Mouse (Mus musculus): Measurements from ENCODE around the gene Hhat. TPM values are rescaled to one million over a fixed set of nuclear protein-coding genes. Genes with fewer than 3 reads are reported as not detected.

Hhat gene
- polyA plus RNA-seq, 1 experiment: 3.1 TPM

DNA sequence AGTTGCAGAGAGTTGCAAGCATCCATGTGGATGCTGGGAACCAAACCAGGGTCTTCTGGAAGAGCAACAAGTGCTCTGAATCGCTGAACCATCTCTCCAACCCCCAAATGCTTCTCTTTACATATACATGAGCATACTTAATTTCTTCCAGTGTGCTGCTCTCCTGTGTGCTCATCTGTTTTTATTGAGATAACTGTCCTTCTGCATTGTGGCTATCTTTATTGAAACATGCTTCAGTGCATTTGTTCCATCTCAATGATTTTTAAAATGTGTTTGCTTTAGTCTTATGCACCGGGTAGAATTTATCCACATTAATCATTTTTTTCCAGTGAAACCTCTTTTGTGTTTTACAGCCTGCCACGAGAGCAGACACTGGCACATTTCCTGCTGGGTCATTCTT lies 177.5 kb downstream of the Hhat start:
- no peaks in the 10 kb centered on the region for H3K4me1 ChIP-seq (ENCODE audit: control insufficient read depth, insufficient read depth, low read length)
- H3K9ac ChIP-seq (ENCODE audit: low read depth, poor library complexity, severe bottlenecking): no peak overlapping the region
- no peaks in the 10 kb centered on the region for H3K36me3 ChIP-seq (ENCODE audit: control insufficient read depth, insufficient read depth, low read length, poor library complexity, severe bottlenecking)
- H3K9me3 ChIP-seq (replicated peaks; ENCODE audit: control insufficient read depth, insufficient read depth, low read length, poor library complexity, severe bottlenecking): no peaks in the 10 kb centered on the region
- TF ChIP-seq EP300 (IDR thresholded peaks at IDR 0.05; ENCODE audit: insufficient read depth, low read depth, low read length): no peak
- TF ChIP-seq POLR2A (IDR thresholded peaks at IDR 0.05; ENCODE audit: insufficient read depth, low read length): no peak
- no peak for TF ChIP-seq CTCF (IDR thresholded peaks at IDR 0.05; ENCODE audit: low read depth, low read length)
- H3K27ac ChIP-seq (ENCODE audit: insufficient read depth, low read length): no peak overlapping the region
- H3K4me3 ChIP-seq (ENCODE audit: low read depth, low read length): no peak overlapping the region
- no peaks in the 10 kb centered on the region for H3K27me3 ChIP-seq (ENCODE audit: control insufficient read depth, insufficient read depth, low read length, poor library complexity, severe bottlenecking)

DNA sequence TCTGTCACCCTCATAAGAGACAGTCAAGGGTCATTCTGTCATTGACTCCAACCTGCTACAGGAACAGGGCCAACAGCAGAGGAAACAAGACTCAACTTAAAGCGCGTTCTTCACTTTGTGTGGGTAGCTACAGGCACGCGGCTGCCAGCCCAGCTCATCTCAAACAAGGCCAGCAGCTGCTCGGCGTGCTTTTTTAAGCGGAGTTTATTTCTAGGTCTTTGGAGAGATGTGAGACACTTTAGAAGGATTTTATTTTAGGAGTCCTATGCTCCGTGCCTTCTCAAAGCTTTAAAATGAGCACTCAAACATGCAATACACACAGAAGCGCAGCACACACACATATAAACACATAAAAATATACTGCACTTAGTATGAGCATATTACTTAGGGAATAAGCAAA lies 183.6 kb downstream of the Hhat start:
- Histone ChIP-seq H3K9me3 (replicated peaks; ENCODE audit: control insufficient read depth, insufficient read depth, low read length, poor library complexity, severe bottlenecking) (no peaks in the 10 kb centered on the region), H3K27me3 (ENCODE audit: control insufficient read depth, insufficient read depth, low read length, poor library complexity, severe bottlenecking) (no peaks in the 10 kb centered on the region), H3K4me1 (ENCODE audit: control insufficient read depth, insufficient read depth, low read length) (no peaks in the 10 kb centered on the region), H3K36me3 (ENCODE audit: control insufficient read depth, insufficient read depth, low read length, poor library complexity, severe bottlenecking) (no peaks in the 10 kb centered on the region), H3K4me3 (ENCODE audit: low read depth, low read length) (no peak overlapping the region), H3K9ac (ENCODE audit: low read depth, poor library complexity, severe bottlenecking) (no peak overlapping the region), H3K27ac (ENCODE audit: insufficient read depth, low read length) (no peak overlapping the region)
- TF ChIP-seq CTCF (IDR thresholded peaks at IDR 0.05; ENCODE audit: low read depth, low read length): no peak
- no peak for TF ChIP-seq POLR2A (IDR thresholded peaks at IDR 0.05; ENCODE audit: insufficient read depth, low read length)
- TF ChIP-seq EP300 (IDR thresholded peaks at IDR 0.05; ENCODE audit: insufficient read depth, low read depth, low read length): no peak

DNA sequence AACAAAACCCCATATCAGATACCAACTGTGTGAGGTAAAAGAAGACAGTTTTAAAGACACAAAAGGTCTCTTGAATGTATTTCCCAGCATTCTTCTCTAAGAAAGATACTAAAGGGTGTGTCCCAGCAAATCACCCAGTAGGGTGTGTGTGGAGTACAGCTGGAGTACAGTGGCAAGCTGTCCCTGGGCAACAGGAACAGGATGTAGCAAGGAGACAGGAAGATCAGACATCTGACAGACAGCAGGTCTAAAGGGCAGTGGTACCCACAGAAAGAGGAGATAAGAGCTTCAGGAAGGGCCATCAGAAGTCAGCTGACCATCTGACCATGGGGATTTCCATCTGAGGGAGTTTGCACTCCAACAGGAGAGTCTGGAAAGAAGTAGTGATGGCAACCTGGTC lies 185.7 kb downstream of the Hhat start:
- Histone ChIP-seq H3K27me3 (ENCODE audit: control insufficient read depth, insufficient read depth, low read length, poor library complexity, severe bottlenecking) (no peaks in the 10 kb centered on the region), H3K4me1 (ENCODE audit: control insufficient read depth, insufficient read depth, low read length) (no peaks in the 10 kb centered on the region), H3K27ac (ENCODE audit: insufficient read depth, low read length) (no peak overlapping the region), H3K4me3 (ENCODE audit: low read depth, low read length) (no peak overlapping the region), H3K36me3 (ENCODE audit: control insufficient read depth, insufficient read depth, low read length, poor library complexity, severe bottlenecking) (no peaks in the 10 kb centered on the region), H3K9me3 (replicated peaks; ENCODE audit: control insufficient read depth, insufficient read depth, low read length, poor library complexity, severe bottlenecking) (no peaks in the 10 kb centered on the region), H3K9ac (ENCODE audit: low read depth, poor library complexity, severe bottlenecking) (no peak overlapping the region)
- TF ChIP-seq EP300 (IDR thresholded peaks at IDR 0.05; ENCODE audit: insufficient read depth, low read depth, low read length): no peak
- TF ChIP-seq POLR2A (IDR thresholded peaks at IDR 0.05; ENCODE audit: insufficient read depth, low read length): no peak
- no peak for TF ChIP-seq CTCF (IDR thresholded peaks at IDR 0.05; ENCODE audit: low read depth, low read length)

DNA sequence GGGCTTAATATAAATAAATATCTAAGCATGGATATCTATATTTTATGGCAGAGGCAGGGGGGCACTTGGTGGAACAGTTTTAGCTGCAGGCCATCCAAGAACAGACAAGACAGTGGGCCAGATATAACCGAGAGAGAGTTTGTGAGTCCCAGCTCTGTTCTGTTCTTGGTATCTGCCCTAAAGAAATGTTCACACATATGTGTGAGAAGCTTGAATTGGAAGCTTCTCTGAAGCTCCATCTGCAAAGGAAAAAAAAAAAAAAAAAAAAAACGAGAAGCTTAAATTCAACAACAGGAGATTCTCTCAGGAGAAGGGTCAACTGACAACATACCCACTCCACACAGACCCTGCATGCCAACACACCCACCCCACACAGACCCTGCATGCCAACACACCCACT lies 188.1 kb downstream of the Hhat start:
- Histone ChIP-seq H3K4me3 (ENCODE audit: low read depth, low read length) (no peak overlapping the region), H3K9ac (ENCODE audit: low read depth, poor library complexity, severe bottlenecking) (no peak overlapping the region), H3K27me3 (ENCODE audit: control insufficient read depth, insufficient read depth, low read length, poor library complexity, severe bottlenecking) (no peaks in the 10 kb centered on the region), H3K36me3 (ENCODE audit: control insufficient read depth, insufficient read depth, low read length, poor library complexity, severe bottlenecking) (no peaks in the 10 kb centered on the region), H3K4me1 (ENCODE audit: control insufficient read depth, insufficient read depth, low read length) (no peaks in the 10 kb centered on the region), H3K9me3 (replicated peaks; ENCODE audit: control insufficient read depth, insufficient read depth, low read length, poor library complexity, severe bottlenecking) (no peaks in the 10 kb centered on the region), H3K27ac (ENCODE audit: insufficient read depth, low read length) (no peak overlapping the region)
- TF ChIP-seq CTCF (IDR thresholded peaks at IDR 0.05; ENCODE audit: low read depth, low read length) (no peak), POLR2A (IDR thresholded peaks at IDR 0.05; ENCODE audit: insufficient read depth, low read length) (no peak), EP300 (IDR thresholded peaks at IDR 0.05; ENCODE audit: insufficient read depth, low read depth, low read length) (no peak)

DNA sequence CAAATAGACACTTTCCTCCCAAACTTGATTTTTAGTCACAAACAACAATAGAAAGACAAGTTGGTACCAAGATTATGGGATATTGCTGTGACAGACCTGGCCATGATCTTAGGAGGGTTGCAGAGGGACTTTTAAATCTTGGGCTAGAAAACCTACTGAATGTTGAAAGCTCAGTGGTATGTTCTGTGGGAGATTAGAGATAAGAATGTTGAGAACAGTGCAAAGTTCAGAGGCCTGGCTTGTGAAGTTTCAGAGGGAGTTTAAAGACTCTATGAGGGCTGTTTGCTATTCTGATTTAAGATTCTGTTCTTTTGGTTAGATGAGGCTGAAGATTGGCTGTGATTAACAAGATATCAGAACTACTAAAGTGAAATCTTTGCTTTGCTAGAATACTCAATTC lies 206.3 kb downstream of the Hhat start:
- Histone ChIP-seq H3K27me3 (ENCODE audit: control insufficient read depth, insufficient read depth, low read length, poor library complexity, severe bottlenecking) (no peaks in the 10 kb centered on the region), H3K9me3 (replicated peaks; ENCODE audit: control insufficient read depth, insufficient read depth, low read length, poor library complexity, severe bottlenecking) (no peaks in the 10 kb centered on the region), H3K9ac (ENCODE audit: low read depth, poor library complexity, severe bottlenecking) (no peak overlapping the region), H3K4me3 (ENCODE audit: low read depth, low read length) (no peak overlapping the region), H3K27ac (ENCODE audit: insufficient read depth, low read length) (no peak overlapping the region), H3K36me3 (ENCODE audit: control insufficient read depth, insufficient read depth, low read length, poor library complexity, severe bottlenecking) (no peaks in the 10 kb centered on the region), H3K4me1 (ENCODE audit: control insufficient read depth, insufficient read depth, low read length) (no peaks in the 10 kb centered on the region)
- TF ChIP-seq POLR2A (IDR thresholded peaks at IDR 0.05; ENCODE audit: insufficient read depth, low read length) (no peak), CTCF (IDR thresholded peaks at IDR 0.05; ENCODE audit: low read depth, low read length) (no peak), EP300 (IDR thresholded peaks at IDR 0.05; ENCODE audit: insufficient read depth, low read depth, low read length) (no peak)

DNA sequence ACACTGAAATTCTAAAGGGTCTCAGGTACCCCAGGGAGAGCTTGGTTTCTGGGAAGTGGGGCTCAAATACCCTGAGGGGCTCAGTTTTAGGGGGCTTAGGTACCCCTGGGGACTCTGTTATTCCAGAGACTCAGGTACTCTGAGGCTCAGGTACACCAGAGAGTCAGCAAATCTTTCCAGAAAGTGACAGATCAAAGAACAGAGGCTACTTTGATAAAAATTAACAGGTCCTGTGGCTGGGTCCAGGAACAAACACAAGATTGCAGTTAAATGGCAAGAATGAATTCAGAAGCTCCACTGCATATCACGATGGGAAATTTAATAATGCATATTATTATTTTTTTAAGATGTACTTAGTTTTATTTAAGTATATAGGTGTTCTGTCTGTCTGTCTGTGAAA lies 211.7 kb downstream of the Hhat start:
- Histone ChIP-seq H3K4me1 (ENCODE audit: control insufficient read depth, insufficient read depth, low read length) (no peaks in the 10 kb centered on the region), H3K27me3 (ENCODE audit: control insufficient read depth, insufficient read depth, low read length, poor library complexity, severe bottlenecking) (no peaks in the 10 kb centered on the region), H3K9ac (ENCODE audit: low read depth, poor library complexity, severe bottlenecking) (no peak overlapping the region), H3K9me3 (replicated peaks; ENCODE audit: control insufficient read depth, insufficient read depth, low read length, poor library complexity, severe bottlenecking) (no peaks in the 10 kb centered on the region), H3K27ac (ENCODE audit: insufficient read depth, low read length) (no peak overlapping the region), H3K36me3 (ENCODE audit: control insufficient read depth, insufficient read depth, low read length, poor library complexity, severe bottlenecking) (no peaks in the 10 kb centered on the region), H3K4me3 (ENCODE audit: low read depth, low read length) (no peak overlapping the region)
- TF ChIP-seq CTCF (IDR thresholded peaks at IDR 0.05; ENCODE audit: low read depth, low read length) (no peak), POLR2A (IDR thresholded peaks at IDR 0.05; ENCODE audit: insufficient read depth, low read length) (no peak), EP300 (IDR thresholded peaks at IDR 0.05; ENCODE audit: insufficient read depth, low read depth, low read length) (no peak)

Measured in ES-Bruce4 (cell line).